Mouse (Mus musculus): ENCODE measurements around the gene Mrpl18. TPM values are rescaled to one million over a fixed set of nuclear protein-coding genes. Genes with fewer than 3 reads are reported as not detected.
A peak's percentile ranks its signal among the peaks of the same experiment; 100 is the strongest.
"Not testable (repeated sequence)": the region's sequence is repeated elsewhere in the genome, so short reads cannot be mapped to it uniquely, and the experiment has no call there.

Gene Mrpl18
- 10 to 100 TPM; 54.0 to 56.0 TPM for total RNA-seq (2021)

- DNase-seq (ENCODE audit: low spot score in 2 of 2) = peak; percentile 99
- intact Hi-C loops (cut with DNase I) = loop anchor here (2.0 to 5.0 kb wide), 2 partner anchors 45 to 76 kb away; partner anchors contain the start of genes Acat2 and Wtap
Measured at GRCm38 (mm10) chr17:12915881-12916583, at the start of gene Mrpl18. Mrpl18 (minus strand) TSS chr17:12916345.

- DNase-seq (ENCODE audit: low spot score in 2 of 2) = no peak
- intact Hi-C loops (cut with DNase I) = no loop called here
Measured at GRCm38 (mm10) chr17:12963476-12963875, 47.3 kb upstream of the Mrpl18 start.

GRCm38 (mm10) chr17:12960331-12960873 lies 44.3 kb upstream of the Mrpl18 start, which contains the start of gene Acat2:
Acat2 (minus strand) TSS chr17:12960747.
- intact Hi-C loops (cut with DNase I) = loop anchor here (2.0 kb wide), 1 partner anchor 44 kb away; the partner anchor contains the start of gene Mrpl18
- DNase-seq (ENCODE audit: low spot score in 2 of 2) = peak; percentile 95 to 96

GRCm38 (mm10) chr17:12959377-12959776 lies 43.2 kb upstream of the Mrpl18 start:
- DNase-seq (ENCODE audit: low spot score in 2 of 2); intact Hi-C loops (cut with DNase I): not testable (repeated sequence)

- intact Hi-C loops (cut with DNase I) = no loop called here
Measured at GRCm38 (mm10) chr17:12956664-12957063, 40.5 kb upstream of the Mrpl18 start.

GRCm38 (mm10) chr17:12949669-12950068 lies 33.5 kb upstream of the Mrpl18 start:
- DNase-seq (ENCODE audit: low spot score in 2 of 2) = no peak
- intact Hi-C loops (cut with DNase I) = no loop called here

More at GRCm38 (mm10) chr17:12956664-12957063, 40.5 kb upstream of the Mrpl18 start:
- no peak for DNase-seq (ENCODE audit: low spot score in 2 of 2)

GRCm38 (mm10) chr17:12942459-12943162 lies 26.5 kb upstream of the Mrpl18 start:
- DNase-seq (ENCODE audit: low spot score in 2 of 2) = no peak
- intact Hi-C loops (cut with DNase I) = no loop called here

- no peak for DNase-seq (ENCODE audit: low spot score in 2 of 2)
- intact Hi-C loops (cut with DNase I) = no loop called here
Measured at GRCm38 (mm10) chr17:12941543-12942260, 25.6 kb upstream of the Mrpl18 start.

- DNase-seq (ENCODE audit: low spot score in 2 of 2) = no peak
Measured at GRCm38 (mm10) chr17:12940151-12940805, 24.1 kb upstream of the Mrpl18 start, which contains the start of gene Acat3. Acat3 (minus strand) TSS chr17:12940600.

GRCm38 (mm10) chr17:12939377-12940148 lies 23.4 kb upstream of the Mrpl18 start:
- intact Hi-C loops (cut with DNase I); DNase-seq (ENCODE audit: low spot score in 2 of 2): not testable (repeated sequence)

More at GRCm38 (mm10) chr17:12940151-12940805, 24.1 kb upstream of the Mrpl18 start, which contains the start of gene Acat3:
- intact Hi-C loops (cut with DNase I) = no loop called here

GRCm38 (mm10) chr17:12938077-12938476 lies 21.9 kb upstream of the Mrpl18 start:
- intact Hi-C loops (cut with DNase I) = no loop called here
- no peak for DNase-seq (ENCODE audit: low spot score in 2 of 2)

- intact Hi-C loops (cut with DNase I) = no loop called here
Measured at GRCm38 (mm10) chr17:12937412-12937970, 21.3 kb upstream of the Mrpl18 start.

GRCm38 (mm10) chr17:12935719-12936118 lies 19.6 kb upstream of the Mrpl18 start:
- intact Hi-C loops (cut with DNase I) = no loop called here
- no peak for DNase-seq (ENCODE audit: low spot score in 2 of 2)

More at GRCm38 (mm10) chr17:12937412-12937970, 21.3 kb upstream of the Mrpl18 start:
- DNase-seq (ENCODE audit: low spot score in 2 of 2) = no peak

GRCm38 (mm10) chr17:12931576-12931975 lies 15.4 kb upstream of the Mrpl18 start:
- intact Hi-C loops (cut with DNase I) = not testable (repeated sequence)

GRCm38 (mm10) chr17:12925703-12926180 lies 9.6 kb upstream of the Mrpl18 start:
- intact Hi-C loops (cut with DNase I) = no loop called here
- DNase-seq (ENCODE audit: low spot score in 2 of 2) = no peak

More at GRCm38 (mm10) chr17:12931576-12931975, 15.4 kb upstream of the Mrpl18 start:
- not testable (repeated sequence) for DNase-seq (ENCODE audit: low spot score in 2 of 2)

GRCm38 (mm10) chr17:12925001-12925400 lies 8.9 kb upstream of the Mrpl18 start:
- no peak for DNase-seq (ENCODE audit: low spot score in 2 of 2)
- intact Hi-C loops (cut with DNase I) = no loop called here

GRCm38 (mm10) chr17:12921073-12921472 lies 4.9 kb upstream of the Mrpl18 start:
- intact Hi-C loops (cut with DNase I) = no loop called here
- DNase-seq (ENCODE audit: low spot score in 2 of 2) = no peak
